ENCODE assay signal across 8 mouse cellular contexts in genomic region chr4:105122429-105122828, GRCm38 (mm10). TPM values are rescaled to one million over a fixed set of nuclear protein-coding genes. Genes with fewer than 3 reads are reported as not detected.
DNase-seq lines count a peak whose midpoint lies in the region; ATAC-seq lines count a peak whose summit lies in the region.

No protein-coding gene starts in this region.

- ATAC-seq in cerebellum, adult (ENCODE audit: insufficient number of reproducible peaks, low FRiP score, low TSS enrichment), result no peak; the same call in 1 of the 2 replicates

- DNase-seq in cerebellum, adult 11 months, result peak; percentile 70
- DNase-seq in A20 (ENCODE audit: low read depth, low spot score), result peak; percentile 68
- DNase-seq in c-Kit-positive CD71-negative TER-119-negative erythroid progenitor cells, embryonic 14.5 days (ENCODE audit: low read depth), result peak; percentile 32
- DNase-seq in gastrocnemius, adult 8-10 months (ENCODE audit: low spot score in 2 of 2), result peak; percentile 53 to 64
- peak; percentile 84 to 93 for DNase-seq in kidney, postnatal 36 days
- DNase-seq in lung, postnatal 4 days, result peak; percentile 63 to 73
- DNase-seq in thymus, postnatal 0 days (ENCODE audit: low spot score), result peak; percentile 15

RNA-seq across cellular contexts. Expression of gene Prkaa2, which starts 12.7 kb away (rescaled TPM):
- total RNA-seq in gastrocnemius, adult 8-10 months (2022), result 100 to 1,000 TPM; 137 to 175 (median 164) TPM
- polyA plus RNA-seq in thymus, postnatal 0 days (2015; fragmentation: Nextera tagmentation; extraction: Ambion mirVana), result 0.77 and 0.94 TPM in 2 replicates

RNA-seq across cellular contexts. Expression of gene Plpp3, which starts 34.7 kb away (rescaled TPM):
- 10 to 100 TPM; 26.5 to 55.1 (median 45.2) TPM for total RNA-seq in gastrocnemius, adult 8-10 months (2022)
- 22.5 and 22.7 TPM in 2 replicates for polyA plus RNA-seq in thymus, postnatal 0 days (2015; fragmentation: Nextera tagmentation; extraction: Ambion mirVana)

Comparison
In these comparisons a context has a peak if more than half of its experiments do, and no peak if none do; other contexts are left out.
1. DNase-seq: peak in every context shown above with its lines; median percentile 88 in kidney, postnatal 36 days; 70 in cerebellum, adult 11 months; 68 in A20; 68 in lung, postnatal 4 days; 58 in gastrocnemius, adult 8-10 months; 32 in c-Kit-positive CD71-negative TER-119-negative erythroid progenitor cells, embryonic 14.5 days; 15 in thymus, postnatal 0 days.